Mouse (Mus musculus): ENCODE results near the gene Cryba4. TPM values are rescaled to one million over a fixed set of nuclear protein-coding genes. Genes with fewer than 3 reads are reported as not detected.

Cryba4 gene
- total RNA-seq, 1 experiment from 2014 or later: 16.2 TPM

DNA sequence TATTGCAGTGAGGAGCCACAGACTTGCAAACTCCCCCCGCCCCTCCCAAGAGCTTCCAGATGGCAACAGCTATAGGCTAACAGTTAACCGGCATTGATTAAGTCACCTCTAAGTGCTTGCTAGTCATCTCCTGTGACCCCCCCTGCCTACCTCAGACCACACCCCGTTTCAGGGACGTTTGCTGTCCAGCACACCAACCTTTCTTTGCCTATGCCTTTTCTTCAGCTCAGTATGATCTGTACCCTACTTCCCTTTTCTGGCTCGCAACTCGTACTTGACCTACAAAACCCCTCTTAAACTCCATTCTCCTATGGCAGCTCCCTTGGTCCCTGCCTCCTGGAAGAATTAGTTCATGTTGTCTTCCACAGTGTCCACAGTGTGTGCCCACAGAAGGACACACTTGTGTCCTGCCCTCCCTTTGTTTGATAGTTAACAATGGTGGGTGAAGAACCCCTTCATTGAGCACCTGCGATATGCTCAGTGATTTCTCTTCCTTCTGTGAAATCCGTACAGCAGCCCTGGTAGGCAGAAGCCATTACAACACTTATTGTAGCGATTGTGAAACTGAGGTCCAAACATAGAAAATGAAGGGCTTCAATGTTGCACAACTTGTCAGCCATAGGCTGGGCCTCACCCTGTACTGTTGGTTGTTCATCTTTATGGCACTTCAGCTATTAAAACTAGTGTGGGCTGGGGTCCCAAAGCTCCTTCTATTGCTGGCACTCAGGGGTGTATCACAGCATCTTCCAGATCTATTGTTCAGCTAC, 13.9 kb upstream of the Cryba4 start:
- DNase-seq: no peak

GRCm38 (mm10) chr5:112265515-112265914, 13.2 kb upstream of the Cryba4 start:
- no peak for DNase-seq

- DNase-seq: no peak
Measured at GRCm38 (mm10) chr5:112265110-112265509, 12.8 kb upstream of the Cryba4 start.

DNA sequence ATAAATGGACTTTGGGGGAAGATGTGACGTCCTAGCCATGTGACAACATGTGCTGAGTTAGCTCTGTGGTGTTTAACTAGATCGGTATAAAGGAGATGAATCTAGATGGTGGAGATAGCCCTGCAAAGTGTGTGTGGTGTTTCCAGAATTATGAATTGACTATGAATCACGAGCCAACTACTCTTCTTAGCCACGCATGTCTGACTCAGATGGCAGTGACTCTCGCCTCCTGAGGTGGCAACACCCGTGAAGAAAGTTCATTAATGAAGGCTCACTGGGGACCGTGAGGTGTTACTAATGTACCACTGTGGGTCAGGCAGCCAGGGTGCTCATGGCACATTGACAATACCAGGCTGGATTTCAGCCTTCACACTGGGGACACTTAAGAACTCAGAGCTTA, 11.8 kb upstream of the Cryba4 start:
- DNase-seq: no peak

DNA sequence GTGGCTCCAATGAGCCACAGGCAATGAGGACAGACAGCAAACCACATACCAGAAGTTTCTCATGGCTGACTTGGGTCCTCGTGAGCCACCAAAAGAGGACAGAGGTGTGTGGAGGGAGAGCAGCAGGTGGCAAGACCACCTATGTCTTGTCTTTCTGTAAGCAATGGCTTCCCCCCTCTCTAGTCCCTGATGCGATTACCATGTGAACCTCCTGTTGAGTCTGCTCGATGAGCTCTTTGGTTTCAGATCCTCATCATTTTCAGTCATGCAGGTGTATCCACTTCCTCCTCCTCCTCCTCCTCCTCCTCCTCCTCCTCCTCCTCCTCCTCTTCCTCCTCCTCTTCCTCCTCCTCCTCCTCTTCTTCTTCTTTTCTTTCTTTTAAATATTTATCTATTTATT, 8.5 kb upstream of the Cryba4 start:
- no peak for DNase-seq

- no peak for DNase-seq
Measured at GRCm38 (mm10) chr5:112259862-112260650, 7.7 kb upstream of the Cryba4 start.

DNA sequence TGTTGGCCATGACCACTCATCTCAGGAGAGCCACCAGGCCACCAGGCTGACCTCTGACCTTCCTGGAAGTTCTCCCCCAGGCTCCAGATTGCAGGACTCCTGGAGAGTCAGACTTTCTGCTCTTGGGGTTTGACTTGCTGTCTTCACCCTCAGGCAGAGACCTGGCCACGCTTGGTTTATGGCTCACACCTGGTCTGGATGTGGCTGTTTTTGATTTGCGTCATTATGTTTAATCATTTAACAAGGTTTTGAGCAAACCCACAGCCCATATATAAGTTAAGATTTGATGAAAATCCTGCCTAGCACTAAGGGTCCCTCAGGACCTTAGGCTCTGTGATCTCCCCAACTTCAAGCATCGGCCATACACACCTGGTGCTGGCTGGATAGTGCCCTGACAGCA, 5.6 kb upstream of the Cryba4 start:
- no peak for DNase-seq

DNA sequence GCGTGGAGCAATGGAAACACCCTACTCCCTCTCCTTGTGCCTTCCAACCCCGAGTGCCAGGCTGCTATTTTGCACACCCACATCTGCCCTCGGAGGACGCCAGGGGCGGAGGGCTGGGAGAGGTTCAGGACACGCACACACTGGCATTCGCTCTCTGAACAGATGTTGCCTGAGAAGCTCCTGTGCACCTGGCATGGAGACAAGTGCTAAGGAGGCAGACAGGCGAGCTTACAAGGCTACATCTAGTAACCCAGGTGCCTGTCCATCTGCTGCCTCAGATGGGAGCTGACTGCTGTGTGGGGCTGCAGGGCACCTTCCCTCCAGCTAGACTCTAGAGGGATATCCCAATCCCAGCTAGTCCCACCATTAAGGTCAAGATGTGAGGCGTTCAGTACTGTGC, 4.1 kb upstream of the Cryba4 start:
- no peak for DNase-seq

DNA sequence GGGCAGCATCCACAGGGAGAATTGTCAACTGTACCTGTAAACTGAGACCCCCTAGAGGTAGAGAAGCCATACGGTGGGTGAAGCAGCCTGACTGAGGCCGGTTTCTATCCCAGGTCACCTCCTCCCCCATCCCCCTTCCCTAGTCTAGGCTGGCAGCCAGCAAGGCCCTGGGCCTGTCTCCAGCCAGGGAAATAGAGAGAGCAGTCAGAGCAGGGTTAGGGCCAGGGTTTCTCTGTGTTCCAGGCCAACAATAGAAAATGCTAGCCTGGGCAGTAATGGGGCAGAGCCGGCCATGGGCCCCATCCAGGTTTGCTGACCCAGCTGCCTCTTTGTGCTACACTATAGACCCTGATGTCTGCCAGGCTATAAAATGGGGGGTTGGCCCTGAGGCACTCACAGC, 3.1 kb upstream of the Cryba4 start, which contains the start of gene Crybb1:
Gene Crybb1, plus strand, starts transcription at position 390 of the 400 bp plus-strand sequence.
- DNase-seq: peak; percentile 89

DNA sequence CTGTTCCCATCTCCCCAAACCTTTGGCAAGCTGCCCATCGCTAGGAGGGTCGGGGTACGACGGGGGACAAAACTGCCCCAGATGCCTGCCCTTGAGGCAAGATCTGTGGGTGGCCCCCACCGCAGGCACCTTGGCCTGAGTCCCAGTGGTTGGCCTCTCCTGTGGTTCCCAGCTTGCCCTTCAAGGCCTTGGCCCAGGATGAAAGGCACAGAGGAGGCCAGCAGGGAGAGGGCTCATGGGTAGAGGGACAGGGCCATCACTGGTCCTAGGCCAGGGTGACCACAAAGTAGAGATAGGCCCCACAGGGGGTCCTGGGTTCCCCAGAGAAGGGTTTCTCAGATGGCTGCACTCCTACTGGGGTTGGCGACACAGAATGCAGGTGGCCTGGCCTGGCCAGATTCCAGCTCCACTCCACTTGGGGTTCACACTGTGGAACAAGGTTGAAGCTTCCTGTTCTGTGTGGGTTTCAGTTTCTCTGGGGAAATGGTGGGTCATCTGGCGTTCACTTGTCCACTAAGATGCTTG, 2.0 kb upstream of the Cryba4 start:
- peak; percentile 96 for DNase-seq

DNA sequence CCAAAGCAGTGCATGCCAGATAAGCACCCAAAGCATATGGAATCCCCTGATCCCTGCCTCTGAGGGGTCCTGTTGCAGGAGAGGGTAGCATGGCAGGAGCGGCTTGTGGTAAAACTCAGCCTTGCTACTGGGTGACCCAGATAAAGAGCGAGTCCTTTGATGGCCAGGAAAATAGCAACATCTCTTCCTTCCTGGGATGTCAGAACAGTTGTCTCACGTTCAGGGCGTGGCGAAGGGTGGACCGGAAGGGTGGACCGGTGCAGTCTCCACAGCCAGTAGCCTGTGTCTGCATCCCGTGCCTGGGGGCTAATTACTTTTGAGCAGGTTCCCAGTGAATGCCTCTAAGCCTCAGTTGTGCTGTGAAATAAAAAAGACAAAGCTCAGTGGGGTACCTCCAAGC, 851 bp upstream of the Cryba4 start:
- peak; percentile 76 for DNase-seq

DNA sequence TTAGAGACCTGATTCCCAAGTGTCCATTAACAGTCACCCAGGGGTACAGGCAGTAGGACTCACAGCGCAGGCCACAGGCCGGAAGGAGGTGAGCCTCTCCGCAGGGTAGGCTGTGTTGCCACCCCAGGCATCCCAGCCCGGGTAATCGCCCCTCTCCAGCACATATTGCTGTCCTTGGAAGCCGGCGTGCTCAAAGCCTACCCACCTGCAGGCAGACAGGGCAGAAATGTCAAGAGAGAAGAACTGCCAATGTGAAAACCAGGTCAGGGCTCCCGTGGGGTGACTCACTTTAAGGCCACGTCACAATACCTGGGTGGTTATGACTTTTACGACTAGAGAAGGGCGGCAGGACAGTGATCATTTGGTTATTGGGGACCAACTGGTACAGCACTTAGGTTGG, 3.2 kb downstream of the Cryba4 start:
- peak; percentile 59 for DNase-seq

GRCm38 (mm10) chr5:112247399-112247798, 4.9 kb downstream of the Cryba4 start:
- no peak for DNase-seq

- DNase-seq: no peak
Measured at GRCm38 (mm10) chr5:112244890-112245615, 7.3 kb downstream of the Cryba4 start.

DNA sequence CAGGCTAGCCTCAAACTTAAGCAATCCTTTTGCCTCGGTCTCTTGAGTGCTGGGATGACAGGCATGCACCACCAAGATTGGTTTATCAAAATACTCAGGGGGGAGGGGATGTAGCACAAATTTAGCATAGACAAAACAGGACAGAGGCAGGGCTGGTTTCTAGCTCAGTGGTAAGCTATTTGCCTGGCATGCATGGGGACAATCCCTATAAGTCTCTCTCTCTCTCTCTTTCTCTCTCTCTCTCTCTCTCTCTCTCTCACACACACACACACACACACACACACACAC, 8.1 kb downstream of the Cryba4 start:
- DNase-seq: no peak

- DNase-seq: no peak
Measured at GRCm38 (mm10) chr5:112243539-112244274, 8.6 kb downstream of the Cryba4 start.

- no peak for DNase-seq
Measured at GRCm38 (mm10) chr5:112243041-112243440, 9.3 kb downstream of the Cryba4 start.

GRCm38 (mm10) chr5:112242361-112242778, 9.9 kb downstream of the Cryba4 start:
- DNase-seq: peak; percentile 73

- no peak for DNase-seq
Measured at GRCm38 (mm10) chr5:112241849-112242248, 10.5 kb downstream of the Cryba4 start.

DNA sequence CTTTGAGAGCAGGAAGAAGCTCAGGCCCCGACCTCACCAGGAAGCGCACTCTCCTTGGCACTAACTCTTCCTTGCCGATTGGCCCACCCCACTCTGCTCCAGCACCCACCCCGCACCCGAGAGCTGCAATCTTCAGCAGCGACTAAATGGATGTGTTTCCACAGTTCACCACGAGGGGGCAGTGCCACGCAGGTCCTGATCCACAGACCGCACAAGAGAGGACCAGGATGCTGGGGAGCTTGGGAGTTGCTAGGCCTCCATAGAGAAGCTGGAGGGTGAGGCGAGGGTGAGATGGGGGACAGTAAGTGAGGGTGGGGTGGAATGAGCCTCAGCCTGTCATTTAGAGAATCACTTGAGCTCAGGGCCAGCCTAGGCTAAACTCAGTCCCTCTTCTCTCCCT, 11.6 kb downstream of the Cryba4 start:
- DNase-seq: peak; percentile 94

GRCm38 (mm10) chr5:112238781-112239482, 13.4 kb downstream of the Cryba4 start:
- DNase-seq: no peak
